Comparison of ENCODE assay signal across 8 mouse cellular contexts in the genomic region with DNA sequence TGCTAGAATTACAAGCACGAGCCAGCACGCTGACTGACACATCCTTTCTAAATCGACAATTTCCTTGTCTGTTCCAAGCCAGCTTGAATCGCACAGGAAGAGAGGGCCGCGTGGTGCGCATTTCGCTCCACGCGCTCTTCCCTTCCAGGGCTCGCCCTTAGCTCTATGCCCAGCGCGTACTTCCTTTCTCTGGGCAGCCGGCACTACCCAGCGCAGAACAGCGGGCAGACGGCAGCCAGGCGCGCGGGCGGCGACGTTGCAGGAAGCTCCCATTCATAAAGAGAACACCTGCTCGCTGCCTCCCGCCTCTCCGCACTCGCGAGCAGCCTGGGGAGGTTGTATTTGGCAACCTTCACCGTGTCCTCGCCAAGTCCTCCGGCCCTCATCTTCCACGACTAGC. TPM values are rescaled to one million over a fixed set of nuclear protein-coding genes. Genes with fewer than 3 reads are reported as not detected.
A peak's percentile ranks its signal among the peaks of the same experiment; 100 is the strongest.
DNase-seq lines count a peak whose midpoint lies in the region; ATAC-seq and TF ChIP-seq lines count a peak whose summit lies in the region.
"Had no signal": no experiment of that assay in that cellular context is flagged by ENCODE, and none has a peak within 500 bp of the region (broad histone marks: within the 10 kb centered on the region; RNA-seq: fewer than 3 reads in every experiment).

No protein-coding gene starts in this region.

- H3K27me3 ChIP-seq in lung, postnatal 0 days (replicated peaks; ENCODE audit: insufficient read depth, low read length) = peaks cover 53% of the 10 kb centered on the region
- peaks cover 6% of the 10 kb centered on the region; the same call in 1 of the 2 replicates for H3K27me3 ChIP-seq in neural tube, embryonic 14.5 days (ENCODE audit: control insufficient read depth, insufficient read depth, low read length)

- no peak overlapping the region for H3K9ac ChIP-seq in lung, postnatal 0 days (replicated peaks; ENCODE audit: low read depth)
- H3K9ac ChIP-seq in neural tube, embryonic 14.5 days (replicated peaks; ENCODE audit: low read depth, low read length) = peak overlapping the region; percentile 72

- peak overlapping the region; percentile 87 for H3K4me2 ChIP-seq in lung, postnatal 0 days (replicated peaks; ENCODE audit: low read depth, low read length)
- peak overlapping the region; percentile 77 for H3K4me2 ChIP-seq in neural tube, embryonic 14.5 days (ENCODE audit: low read depth, low read length)

- peaks cover 12% of the 10 kb centered on the region for H3K4me1 ChIP-seq in lung, postnatal 0 days (ENCODE audit: insufficient read depth, low read depth, low read length)
- peaks cover 31% of the 10 kb centered on the region for H3K4me1 ChIP-seq in neural tube, embryonic 14.5 days (ENCODE audit: control insufficient read depth, insufficient read depth, low read length)

- intact Hi-C loops in left cerebral cortex, postnatal 25 days (cut with DNase I) = loop anchor here (5.0 kb wide), 1 partner anchor 35 kb away; no protein-coding TSS in a partner anchor

- TF ChIP-seq CTCF in lung, postnatal 0 days (IDR thresholded peaks at IDR 0.05) = no peak

- DNase-seq in lung, postnatal 0 days (ENCODE audit: low spot score) = no peak
- no peak for DNase-seq in lung, postnatal 14 days
- peak; percentile 72 for DNase-seq in cerebellum, adult 9-10 months
- DNase-seq in frontal cortex, postnatal 10 days (ENCODE audit: low spot score in 2 of 2) = peak; percentile 51 to 53
- peak; percentile 58 to 69 for DNase-seq in left cerebral cortex, postnatal 25 days (ENCODE audit: low spot score in 2 of 2)

- no peaks in the 10 kb centered on the region for H3K9me3 ChIP-seq in lung, postnatal 0 days (ENCODE audit: low read length)
- H3K9me3 ChIP-seq in neural tube, embryonic 14.5 days (ENCODE audit: control insufficient read depth, low read length) = no peaks in the 10 kb centered on the region

- no peaks in the 10 kb centered on the region for H3K36me3 ChIP-seq in lung, postnatal 0 days (ENCODE audit: insufficient read depth, low read length)
- H3K36me3 ChIP-seq in neural tube, embryonic 14.5 days (ENCODE audit: control insufficient read depth, insufficient read depth, low read length) = no peaks in the 10 kb centered on the region

- TF ChIP-seq EP300 in lung, postnatal 0 days (IDR thresholded peaks at IDR 0.05) = no peak

- under 1% methylated on average over 32 of the region's 32 CpGs for WGBS in lung, postnatal 0 days
- 0% methylated on average over 32 of the region's 32 CpGs for WGBS in neural tube, embryonic 14.5 days

- no peak overlapping the region for H3K27ac ChIP-seq in lung, postnatal 0 days (ENCODE audit: low read length)
- H3K27ac ChIP-seq in neural tube, embryonic 14.5 days (ENCODE audit: low read depth, low read length) = peak overlapping the region; percentile 98

- ATAC-seq in lung, postnatal 0 days = no peak
- peak; percentile 47 for ATAC-seq in neural tube, embryonic 14.5 days (ENCODE audit: low read depth)
- no peak for ATAC-seq in erythroblast, adult 5-6 weeks (replicated peaks; ENCODE audit: low FRiP score, poor library complexity, severe bottlenecking)

- peak overlapping the region; percentile 42; the same call in 1 of the 2 replicates for H3K4me3 ChIP-seq in lung, postnatal 0 days (ENCODE audit: low read depth, low read length)
- peak overlapping the region; percentile 81 for H3K4me3 ChIP-seq in neural tube, embryonic 14.5 days (ENCODE audit: low read depth, low read length)
- H3K4me3 ChIP-seq: erythroblast, embryonic 14.5 days had no signal

RNA-seq across cellular contexts. Expression of a gene that starts 0.7 kb away (rescaled TPM):
- polyA plus RNA-seq in lung, postnatal 0 days (2015; fragmentation: Nextera tagmentation; extraction: Ambion mirVana) = 1.5 and 1.7 TPM in 2 replicates
- total RNA-seq in left cerebral cortex, postnatal 25 days (2021) = 1 to 10 TPM; 2.2 to 2.4 TPM
- polyA plus RNA-seq in neural tube, embryonic 14.5 days (2014; fragmentation: Nextera tagmentation; extraction: Ambion mirVana) = 36.7 and 42.7 TPM in 2 replicates
- not detected in 2 replicates for total RNA-seq in erythroblast, adult 5-6 weeks (2015; ENCODE audit: low replicate concordance)
- not detected in 2 replicates for total RNA-seq in erythroblast, adult 5-6 weeks (2017; ENCODE audit: low replicate concordance)
- polyA plus RNA-seq: erythroblast, embryonic 14.5 days had no signal

RNA-seq across cellular contexts. Expression of a gene that starts 40.6 kb away (rescaled TPM):
- 3.0 and 3.9 TPM in 2 replicates for polyA plus RNA-seq in lung, postnatal 0 days (2015; fragmentation: Nextera tagmentation; extraction: Ambion mirVana)
- under 1 TPM in 1 of 2 experiments, not detected in 1; 0.25 TPM for total RNA-seq in left cerebral cortex, postnatal 25 days (2021)
- 0.91 and 7.0 TPM in 2 replicates for polyA plus RNA-seq in neural tube, embryonic 14.5 days (2014; fragmentation: Nextera tagmentation; extraction: Ambion mirVana)
- total RNA-seq in erythroblast, adult 5-6 weeks (2015; ENCODE audit: low replicate concordance) = 1.3 TPM in 1 of 2 replicates, not detected in the other
- not detected in 2 replicates for total RNA-seq in erythroblast, adult 5-6 weeks (2017; ENCODE audit: low replicate concordance)
- polyA plus RNA-seq: erythroblast, embryonic 14.5 days had no signal

Comparison
In these comparisons a context has a peak if more than half of its experiments do, and no peak if none do; other contexts are left out.
1. DNase-seq: peak in cerebellum, adult 9-10 months (single experiment), frontal cortex, postnatal 10 days (2 of 2) and left cerebral cortex, postnatal 25 days (2 of 2); none in lung, postnatal 0 days (single experiment) and lung, postnatal 14 days (single experiment).